Mouse (Mus musculus) cortical plate, adult 2 months (tissue): ENCODE results near the gene Slit3.

Experiments
- CTCF ChIP-seq: fragments of 200-500 bp; IDR thresholded peaks from 2 replicates; pipeline ENCODE4 v1.5.1; 2011; ENCODE audit warnings: mild to moderate bottlenecking, control low read depth, low read length; ENCODE audit not compliant: insufficient read depth; ENCODE audit errors: extremely low read depth
- POLR2A ChIP-seq: fragments of 200-500 bp; IDR thresholded peaks from 2 replicates; pipeline ENCODE4 v1.6.1; 2011; ENCODE audit warnings: mild to moderate bottlenecking, low read length, control low read depth; ENCODE audit not compliant: insufficient read depth; ENCODE audit errors: extremely low read depth

DNA sequence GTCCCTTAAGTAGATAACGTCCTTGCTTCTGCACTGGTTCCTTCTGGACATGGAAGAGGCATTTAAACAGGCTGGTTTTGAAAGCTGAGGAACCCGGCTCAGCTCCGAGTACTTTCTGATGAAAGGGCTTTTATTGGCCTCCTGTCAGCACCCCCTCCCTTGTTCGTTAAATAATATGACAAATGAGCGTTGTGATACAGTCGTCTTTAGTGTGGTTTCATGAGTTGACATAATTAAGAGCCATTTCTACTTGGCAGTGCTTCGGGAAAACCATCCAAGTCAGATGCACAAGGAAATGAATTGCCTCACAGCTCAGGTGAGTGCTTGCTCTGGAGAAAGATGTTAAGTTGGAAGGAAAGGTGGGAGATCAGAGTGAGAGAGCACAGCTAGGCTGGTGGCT, 173.6 kb downstream of the Slit3 start:
- no peak for TF ChIP-seq CTCF
- TF ChIP-seq POLR2A, result no peak
